Mouse (Mus musculus) olfactory bulb, adult 2 months (tissue): Measurements from ENCODE around the gene Rnf114. TPM values are rescaled to one million over a fixed set of nuclear protein-coding genes. Genes with fewer than 3 reads are reported as not detected.

Source experiments
- H3K27ac ChIP-seq: fragments of 200-500 bp; 2 replicates; pipeline ENCODE4 v1.5.1; 2012; ENCODE audit warnings: low read depth, low read length; ENCODE audit not compliant: insufficient read depth
- H3K4me1 ChIP-seq: fragments of 200-500 bp; 2 replicates; pipeline ENCODE4 v1.6.1; 2012; ENCODE audit warnings: low read length; ENCODE audit not compliant: control insufficient read depth, insufficient read depth
- H3K4me3 ChIP-seq: fragments of 200-500 bp; 2 replicates; pipeline ENCODE4 v1.5.1; 2012; ENCODE audit warnings: mild to moderate bottlenecking, low read depth, low read length, moderate library complexity; ENCODE audit not compliant: insufficient read depth
- CTCF ChIP-seq: fragments of 200-500 bp; IDR thresholded peaks from 2 replicates; pipeline ENCODE4 v1.5.1; 2012; ENCODE audit warnings: low read depth, mild to moderate bottlenecking, low read length, moderate library complexity; ENCODE audit not compliant: insufficient read depth
- POLR2A ChIP-seq: fragments of 200-500 bp; IDR thresholded peaks from 2 replicates; pipeline ENCODE4 v1.6.1; 2012; ENCODE audit warnings: mild to moderate bottlenecking, low read depth, low read length, moderate library complexity; ENCODE audit not compliant: insufficient read depth
- WGBS: fragments of 180-500 bp; shearing (Covaris S2); methylation state at CpG from one replicate; pipeline ENCODE4 v1.1.7; 2018; 5-methylcytosine and 5-hydroxymethylcytosine counted together
- polyA plus RNA-seq: library from polyadenylated mRNA; stranded (reverse); fragments of >200 nt; gene quantifications from 2 replicates; pipeline ENCODE4 v1.2.4, GENCODE M21; 2012; ENCODE audit warnings: low replicate concordance; ENCODE audit not compliant: missing spikeins, insufficient read depth, insufficient read length

Rnf114 gene
- polyA plus RNA-seq, 1 experiment, result not detected

DNA sequence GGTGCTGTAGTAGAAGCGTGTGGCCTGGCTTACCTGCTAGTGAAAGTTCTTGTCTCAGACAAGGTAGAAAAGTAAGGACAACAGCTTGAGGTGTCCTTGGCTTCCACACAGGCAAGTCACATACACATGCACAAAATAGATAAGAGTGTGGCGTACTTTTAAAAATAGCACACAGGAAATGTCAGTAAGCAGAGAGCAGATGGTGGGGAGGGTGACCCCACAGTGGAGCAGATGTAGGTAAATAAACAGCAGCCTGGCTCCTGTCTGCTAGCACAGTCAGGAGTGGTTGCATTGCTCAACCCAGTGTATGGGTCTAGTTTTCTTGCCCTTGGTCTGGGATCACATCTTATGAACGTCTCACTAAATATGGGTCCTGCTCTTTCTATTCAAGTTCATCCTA is 18.0 kb downstream of the Rnf114 start:
- H3K4me1 ChIP-seq, result peaks cover 8% of the 10 kb centered on the region
- no peak for TF ChIP-seq POLR2A
- no peak for TF ChIP-seq CTCF
- H3K27ac ChIP-seq, result no peak overlapping the region
- WGBS, result 65% methylated on average over 3 of the region's 3 CpGs
- H3K4me3 ChIP-seq, result no peak overlapping the region

- WGBS, result 92% methylated on average over 9 of the region's 9 CpGs
- TF ChIP-seq POLR2A (no peak), CTCF (no peak)
Measured at GRCm38 (mm10) chr2:167512365-167512764, 19.9 kb downstream of the Rnf114 start.

GRCm38 (mm10) chr2:167512970-167513369 is 20.5 kb downstream of the Rnf114 start:
- no peak overlapping the region for H3K27ac ChIP-seq
- WGBS, result 89% methylated on average over 5 of the region's 5 CpGs
- no peak for TF ChIP-seq POLR2A
- TF ChIP-seq CTCF, result no peak
- H3K4me3 ChIP-seq, result no peak overlapping the region
- H3K4me1 ChIP-seq, result peaks cover 2% of the 10 kb centered on the region; the same call in 1 of the 2 replicates

More at GRCm38 (mm10) chr2:167512365-167512764, 19.9 kb downstream of the Rnf114 start:
- H3K4me3 ChIP-seq, result no peak overlapping the region
- H3K4me1 ChIP-seq, result peaks cover 2% of the 10 kb centered on the region; the same call in 1 of the 2 replicates
- no peak overlapping the region for H3K27ac ChIP-seq

- peaks cover 2% of the 10 kb centered on the region; the same call in 1 of the 2 replicates for H3K4me1 ChIP-seq
- H3K27ac ChIP-seq, result no peak overlapping the region
- TF ChIP-seq CTCF (no peak), POLR2A (no peak)
- H3K4me3 ChIP-seq, result no peak overlapping the region
- 96% methylated on average over 4 of the region's 4 CpGs for WGBS
Measured at GRCm38 (mm10) chr2:167514641-167515040, 22.2 kb downstream of the Rnf114 start.

DNA sequence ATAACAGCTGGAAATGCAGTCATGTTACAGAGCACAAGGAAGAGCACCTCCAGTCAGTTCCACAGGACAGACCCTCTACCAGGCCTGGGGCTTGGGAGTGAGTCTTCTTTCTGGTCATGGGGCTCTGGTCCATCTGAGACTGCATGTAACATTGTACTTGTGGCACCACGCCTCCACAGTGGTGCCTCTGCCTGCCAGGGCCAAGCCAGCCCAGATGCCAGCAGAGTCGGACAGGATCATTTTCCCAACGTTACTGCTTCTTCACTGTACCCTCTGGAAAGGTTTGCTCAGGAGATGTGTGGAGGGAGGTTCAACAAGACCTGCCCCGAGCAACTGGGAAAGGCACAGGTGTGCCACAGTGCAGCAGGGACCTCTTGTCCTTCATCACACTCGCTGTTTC is 23.2 kb downstream of the Rnf114 start:
- H3K4me3 ChIP-seq, result no peak overlapping the region
- TF ChIP-seq POLR2A (no peak), CTCF (no peak)
- WGBS, result 86% methylated on average over 5 of the region's 5 CpGs
- no peaks in the 10 kb centered on the region for H3K4me1 ChIP-seq
- H3K27ac ChIP-seq, result no peak overlapping the region

GRCm38 (mm10) chr2:167519606-167520252 is 27.3 kb downstream of the Rnf114 start:
- no peak for TF ChIP-seq CTCF
- TF ChIP-seq POLR2A, result no peak
- no peak overlapping the region for H3K4me3 ChIP-seq
- no peaks in the 10 kb centered on the region for H3K4me1 ChIP-seq
- H3K27ac ChIP-seq, result no peak overlapping the region
- 84% methylated on average over 5 of the region's 5 CpGs for WGBS

DNA sequence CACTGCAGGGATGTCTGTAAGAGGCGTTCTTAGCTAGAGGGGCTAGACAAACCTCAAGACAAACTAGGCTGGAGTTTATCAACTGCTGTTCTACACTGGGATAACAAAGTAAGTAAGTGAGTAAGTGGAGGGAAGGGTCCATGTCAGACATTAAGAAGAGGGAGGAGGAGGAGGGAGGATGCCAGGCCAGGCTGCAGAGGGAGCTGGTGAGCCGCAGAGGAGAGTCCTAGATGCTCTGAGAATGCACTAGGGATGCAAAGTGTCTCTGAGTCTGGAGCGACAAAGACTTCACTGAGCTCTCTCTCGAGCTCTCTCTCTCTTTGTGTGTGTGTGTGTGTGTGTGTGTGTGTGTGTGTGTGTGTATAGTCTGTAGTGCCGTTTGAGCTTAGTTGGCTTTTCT is 35.8 kb downstream of the Rnf114 start:
- TF ChIP-seq POLR2A, result no peak
- TF ChIP-seq CTCF, result 0 out of 2 replicates have a peak, but pooled peaks have one; percentile 26
- H3K4me1 ChIP-seq, result peaks cover 5% of the 10 kb centered on the region; the same call in 1 of the 2 replicates
- H3K27ac ChIP-seq, result no peak overlapping the region
- H3K4me3 ChIP-seq, result no peak overlapping the region
- WGBS, result 14% methylated on average over 5 of the region's 5 CpGs

DNA sequence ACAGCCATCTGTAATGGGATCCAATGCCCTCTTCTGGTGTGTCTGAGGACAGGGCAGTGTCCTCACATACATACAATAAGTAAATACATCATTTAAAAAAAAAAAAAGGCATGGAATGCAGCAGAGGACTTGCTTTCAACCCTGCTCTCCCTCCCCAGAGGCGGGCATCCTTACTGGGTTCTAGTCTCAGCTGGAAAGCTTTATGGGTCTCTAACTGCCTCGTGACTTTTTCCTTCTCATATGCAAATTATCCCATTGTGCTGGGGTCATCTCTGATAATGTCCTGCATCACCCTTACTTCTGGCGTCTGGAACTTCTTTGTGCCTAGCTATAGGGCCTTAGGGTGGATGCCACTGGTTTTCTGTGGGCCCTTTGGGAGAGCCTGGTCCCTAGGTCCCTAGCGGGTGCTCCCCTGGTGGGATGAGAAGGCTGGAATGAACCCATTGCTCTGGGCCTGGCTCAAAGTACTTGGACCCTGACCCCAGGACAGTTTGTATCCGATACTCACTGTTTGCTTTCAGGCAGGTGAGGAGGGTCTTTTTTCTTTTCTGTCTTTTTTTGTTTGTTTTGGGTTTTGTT is 37.6 kb downstream of the Rnf114 start:
- no peak for TF ChIP-seq CTCF
- no peak for TF ChIP-seq POLR2A
- no peak overlapping the region for H3K27ac ChIP-seq
- peaks cover 5% of the 10 kb centered on the region; the same call in 1 of the 2 replicates for H3K4me1 ChIP-seq
- WGBS, result 74% methylated on average over 5 of the region's 5 CpGs
- H3K4me3 ChIP-seq, result no peak overlapping the region

DNA sequence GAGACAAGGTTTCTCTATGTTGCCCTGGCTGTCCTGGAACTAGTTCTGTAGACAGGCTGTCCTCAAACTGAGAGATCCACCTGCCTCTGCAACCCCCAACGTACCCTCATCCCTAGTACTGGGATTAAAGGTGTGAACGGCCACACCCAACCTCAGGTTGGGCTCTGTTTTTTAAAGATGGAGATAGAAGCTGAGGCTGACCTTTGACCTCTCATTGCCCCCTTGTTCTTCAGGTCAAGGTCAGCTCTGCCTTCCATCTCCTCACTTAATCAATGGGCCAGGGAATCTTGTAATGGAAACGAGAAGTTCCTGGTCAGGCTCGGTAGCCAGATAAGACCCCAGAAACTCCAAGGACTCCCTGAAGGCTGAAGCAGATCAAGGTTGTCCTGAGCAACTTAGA is 38.1 kb downstream of the Rnf114 start:
- no peak overlapping the region for H3K4me3 ChIP-seq
- no peak overlapping the region for H3K27ac ChIP-seq
- no peak for TF ChIP-seq POLR2A
- no peak for TF ChIP-seq CTCF
- 92% methylated on average over 4 of the region's 4 CpGs for WGBS
- peaks cover 5% of the 10 kb centered on the region; the same call in 1 of the 2 replicates for H3K4me1 ChIP-seq
